Mouse (Mus musculus) heart, embryonic 15.5 days (tissue): ENCODE measurements around the gene Slc29a4. TPM values are rescaled to one million over a fixed set of nuclear protein-coding genes. Genes with fewer than 3 reads are reported as not detected.

Experiments used
- ATAC-seq: fragments of 200-750 bp; cut with Nextera tagmentation; replicated peaks from 2 replicates; pipeline ENCODE4 v1.8.0; 2017; ENCODE audit warnings: low read depth, moderate TSS enrichment; ENCODE audit not compliant: insufficient number of reproducible peaks, insufficient read depth, low FRiP score
- H3K27ac ChIP-seq: fragments of 300-500 bp; sonication (generic); 2 replicates; pipeline ENCODE4 v1.5.1; 2015; ENCODE audit warnings: mild to moderate bottlenecking, inconsistent platforms
- H3K27me3 ChIP-seq: fragments of 300-500 bp; sonication (generic); 2 replicates; pipeline ENCODE4 v1.6.1; 2015; ENCODE audit warnings: inconsistent platforms
- H3K36me3 ChIP-seq: fragments of 300-500 bp; sonication (generic); 2 replicates; pipeline ENCODE4 v1.6.1; 2015; ENCODE audit warnings: mild to moderate bottlenecking, inconsistent platforms
- H3K4me1 ChIP-seq: fragments of 300-500 bp; sonication (generic); replicated peaks from 2 replicates; pipeline ENCODE4 v1.6.1; 2015; ENCODE audit warnings: inconsistent platforms
- H3K4me2 ChIP-seq: fragments of 300-500 bp; sonication (generic); 2 replicates; pipeline ENCODE4 v1.6.1; 2015; ENCODE audit warnings: inconsistent platforms, mild to moderate bottlenecking, moderate library complexity
- H3K4me3 ChIP-seq: fragments of 300-500 bp; sonication (generic); 2 replicates; pipeline ENCODE4 v1.5.1; 2015; ENCODE audit warnings: mild to moderate bottlenecking, inconsistent platforms
- H3K9ac ChIP-seq: fragments of 300-500 bp; sonication (generic); 2 replicates; pipeline ENCODE4 v1.6.1; 2015; ENCODE audit warnings: mild to moderate bottlenecking, inconsistent platforms
- H3K9me3 ChIP-seq: fragments of 300-500 bp; sonication (generic); replicated peaks from 2 replicates; pipeline ENCODE4 v1.6.1; 2016; ENCODE audit warnings: inconsistent platforms
- WGBS: fragments of 180-500 bp; shearing (Covaris S2); methylation state at CpG from one replicate; pipeline ENCODE4 v1.1.7; 2015; ENCODE audit warnings: mixed read lengths; 5-methylcytosine and 5-hydroxymethylcytosine counted together
- polyA plus RNA-seq: library from polyadenylated mRNA; unstranded; fragments of >200 nt; fragmentation: Nextera tagmentation; extraction: Ambion mirVana; gene quantifications from 2 replicates; pipeline ENCODE4 v1.2.1, GENCODE M21; 2015

Slc29a4 gene
- polyA plus RNA-seq = 1.1 and 1.9 TPM in 2 replicates

DNA sequence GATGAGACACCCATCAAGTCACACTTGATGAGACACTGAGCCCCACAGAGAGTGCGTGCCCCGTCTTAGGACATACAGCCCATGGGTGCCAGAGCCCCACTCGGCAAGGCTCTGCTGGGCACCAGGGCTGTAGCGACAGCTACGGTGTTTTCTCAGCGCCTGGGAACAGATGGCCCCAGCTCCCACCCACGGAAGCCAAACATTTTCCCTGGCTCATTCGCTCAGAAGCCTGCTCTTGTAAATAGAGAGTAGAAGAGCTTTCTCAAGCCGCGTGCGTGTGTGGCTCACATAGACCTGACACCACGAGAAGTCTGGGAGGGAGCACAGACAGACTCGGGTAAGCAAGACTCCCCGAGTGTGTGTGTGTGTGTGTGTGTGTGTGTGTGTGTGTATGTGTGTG, at the start of gene Slc29a4:
Slc29a4 (plus strand) TSS at position 265 of the 400 bp plus-strand sequence.
- no peak for ATAC-seq
- H3K27me3 ChIP-seq = peaks cover 24% of the 10 kb centered on the region; the same call in 1 of the 2 replicates
- no peak within 1 kb of the TSS for H3K9ac ChIP-seq
- no peak within 1 kb of the TSS for H3K4me3 ChIP-seq
- H3K9me3 ChIP-seq = no peaks in the 10 kb centered on the region
- no peaks in the 10 kb centered on the region for H3K4me1 ChIP-seq
- WGBS = 52% methylated on average over 14 of the region's 14 CpGs
- H3K36me3 ChIP-seq = no peaks in the 10 kb centered on the region
- no peak within 1 kb of the TSS for H3K27ac ChIP-seq
- no peak within 1 kb of the TSS for H3K4me2 ChIP-seq

DNA sequence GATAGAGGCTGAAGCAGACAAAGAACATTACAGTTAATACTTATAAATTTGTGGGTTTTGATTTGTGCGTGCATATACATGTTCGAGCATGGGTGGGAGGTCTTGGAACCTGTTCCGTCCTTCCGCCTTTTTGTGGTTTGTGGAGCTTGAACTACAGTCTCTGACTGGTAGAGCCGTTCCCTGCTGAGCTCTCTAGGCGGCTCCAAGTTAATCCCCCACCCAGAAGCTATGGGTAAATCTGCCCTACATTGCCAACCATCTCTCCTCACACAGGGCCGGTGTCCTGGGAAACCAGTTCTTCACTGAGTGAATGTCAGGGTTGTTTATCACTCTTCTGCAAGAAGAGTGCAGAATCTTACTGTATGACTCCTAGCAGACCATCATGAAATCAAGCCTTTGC, 44.1 kb upstream of the Slc29a4 start:
- Histone ChIP-seq H3K9me3 (no peaks in the 10 kb centered on the region), H3K9ac (no peak overlapping the region), H3K4me1 (no peaks in the 10 kb centered on the region), H3K27me3 (no peaks in the 10 kb centered on the region), H3K27ac (no peak overlapping the region), H3K36me3 (peaks cover 13% of the 10 kb centered on the region), H3K4me2 (no peak overlapping the region), H3K4me3 (no peak overlapping the region)
- ATAC-seq = no peak
- WGBS = 80% methylated on average over 7 of the region's 7 CpGs

DNA sequence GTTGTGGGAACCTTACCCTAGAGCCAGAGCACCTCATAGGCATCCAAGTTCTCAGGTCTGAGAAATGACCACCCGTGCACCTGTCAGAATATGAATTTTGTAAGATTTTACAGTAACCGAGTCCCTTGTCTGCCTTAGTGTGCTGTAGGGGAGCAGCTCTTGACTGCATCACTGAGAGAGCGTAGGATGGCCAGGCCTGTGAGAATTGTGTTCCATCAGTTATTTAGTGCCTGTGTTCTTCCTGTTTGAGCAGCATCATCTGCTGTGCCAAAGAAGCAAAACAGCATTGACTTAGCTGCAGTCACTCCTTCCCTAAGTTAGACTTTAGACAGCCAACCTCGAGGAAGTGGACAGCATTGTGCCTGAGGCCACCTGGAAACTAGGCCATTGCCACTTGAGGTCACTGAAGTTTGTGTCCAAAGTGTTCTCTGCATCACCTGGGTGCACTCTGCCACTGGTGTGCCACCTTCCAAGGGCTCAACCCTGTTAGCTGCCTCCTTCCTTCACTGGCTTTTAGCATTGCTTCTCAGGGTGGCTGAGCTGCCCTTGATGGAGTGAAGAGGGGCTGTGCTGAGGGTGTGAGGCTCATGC, 42.8 kb upstream of the Slc29a4 start:
- Histone ChIP-seq H3K27ac (no peak overlapping the region), H3K4me2 (no peak overlapping the region), H3K36me3 (peaks cover 9% of the 10 kb centered on the region), H3K4me1 (no peaks in the 10 kb centered on the region), H3K9me3 (no peaks in the 10 kb centered on the region), H3K4me3 (no peak overlapping the region), H3K9ac (no peak overlapping the region), H3K27me3 (no peaks in the 10 kb centered on the region)
- no peak for ATAC-seq
- WGBS = 85% methylated on average over 4 of the region's 4 CpGs

DNA sequence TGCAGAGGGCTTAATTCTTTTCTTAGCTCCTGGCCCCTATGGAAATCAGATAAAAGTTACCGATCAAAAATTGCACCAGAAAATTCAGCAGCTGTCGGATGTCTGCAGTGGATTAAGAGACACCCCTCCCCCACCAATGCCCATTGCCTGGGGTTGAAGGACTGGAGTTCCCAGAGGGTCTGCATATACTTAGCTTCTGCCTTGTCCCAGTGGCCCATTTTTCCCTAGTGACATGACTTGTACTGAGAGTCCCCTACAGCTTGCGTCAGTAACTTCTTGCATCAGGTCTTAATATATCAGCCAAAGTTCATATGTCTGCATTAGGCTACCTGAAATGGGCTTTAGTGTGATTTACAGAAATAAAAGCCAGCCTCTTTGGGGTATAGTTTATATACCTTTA, 41.9 kb upstream of the Slc29a4 start:
- Histone ChIP-seq H3K4me1 (no peaks in the 10 kb centered on the region), H3K36me3 (peaks cover 6% of the 10 kb centered on the region; the same call in 1 of the 2 replicates), H3K4me2 (no peak overlapping the region), H3K27me3 (no peaks in the 10 kb centered on the region), H3K4me3 (no peak overlapping the region), H3K9ac (no peak overlapping the region), H3K9me3 (no peaks in the 10 kb centered on the region), H3K27ac (no peak overlapping the region)
- 53% methylated on average over 3 of the region's 3 CpGs for WGBS
- ATAC-seq = no peak

DNA sequence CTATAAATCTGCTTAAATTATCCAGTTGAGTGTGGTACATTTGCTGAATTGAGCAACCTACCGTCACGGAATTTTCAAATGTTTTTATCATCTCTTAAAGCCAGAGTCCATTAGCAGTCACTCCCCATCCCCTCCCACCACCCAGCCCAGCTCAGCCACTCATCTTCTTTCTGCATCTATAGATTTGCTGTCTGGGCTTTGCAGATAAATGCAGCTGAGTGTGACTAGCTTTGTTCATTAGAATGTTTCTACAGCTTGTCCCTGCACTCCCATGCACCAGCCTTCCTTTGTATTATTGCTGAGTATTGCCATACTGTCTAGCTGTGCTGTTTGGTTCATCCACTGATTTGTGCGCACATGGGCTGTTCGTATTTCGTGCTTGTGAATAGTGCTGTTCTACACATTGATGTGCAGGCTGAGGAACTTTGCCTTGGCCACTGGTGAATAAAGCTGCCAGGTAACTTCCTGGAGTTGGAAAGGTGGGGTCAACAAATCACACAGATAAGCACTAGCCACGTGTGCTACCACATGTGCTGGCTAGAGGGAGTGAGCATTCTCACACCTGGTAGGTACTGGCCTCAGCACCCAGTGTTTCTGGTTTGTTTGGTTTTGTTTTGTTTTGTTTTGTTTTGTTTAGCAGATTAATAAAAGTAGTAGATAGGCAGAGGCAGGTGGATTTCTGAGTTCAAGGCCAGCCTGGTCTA, 41.4 kb upstream of the Slc29a4 start:
- 79% methylated on average over 6 of the region's 6 CpGs for WGBS
- no peaks in the 10 kb centered on the region for H3K27me3 ChIP-seq
- H3K9ac ChIP-seq = no peak overlapping the region
- H3K9me3 ChIP-seq = no peaks in the 10 kb centered on the region
- H3K4me1 ChIP-seq = no peaks in the 10 kb centered on the region
- peaks cover 8% of the 10 kb centered on the region for H3K36me3 ChIP-seq
- no peak overlapping the region for H3K4me3 ChIP-seq
- H3K4me2 ChIP-seq = no peak overlapping the region
- no peak overlapping the region for H3K27ac ChIP-seq
- no peak for ATAC-seq

DNA sequence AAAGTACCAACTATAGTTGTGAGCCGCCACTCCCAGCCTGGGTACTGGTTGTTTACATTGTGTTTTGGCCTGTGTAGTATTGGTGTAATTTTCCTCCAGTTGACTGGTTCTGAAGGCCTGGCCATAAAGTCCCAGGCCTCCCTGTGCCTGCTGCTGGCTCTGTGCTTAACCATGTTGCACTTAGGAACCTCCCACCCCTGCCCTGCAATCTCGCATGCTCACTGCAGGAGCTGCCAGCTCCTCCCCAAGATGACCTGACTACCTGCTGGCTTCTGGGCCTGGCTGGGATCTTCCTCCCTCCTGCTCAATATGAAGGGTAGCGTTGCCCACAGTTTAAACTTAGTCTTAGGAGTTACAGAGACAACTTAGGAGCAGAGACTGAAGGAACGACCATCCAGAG, 40.0 kb upstream of the Slc29a4 start:
- ATAC-seq = no peak
- H3K4me2 ChIP-seq = no peak overlapping the region
- H3K27me3 ChIP-seq = no peaks in the 10 kb centered on the region
- no peak overlapping the region for H3K4me3 ChIP-seq
- H3K4me1 ChIP-seq = no peaks in the 10 kb centered on the region
- H3K27ac ChIP-seq = no peak overlapping the region
- no peaks in the 10 kb centered on the region for H3K9me3 ChIP-seq
- peaks cover 18% of the 10 kb centered on the region for H3K36me3 ChIP-seq
- H3K9ac ChIP-seq = no peak overlapping the region
- WGBS = 66% methylated on average over 4 of the region's 4 CpGs

DNA sequence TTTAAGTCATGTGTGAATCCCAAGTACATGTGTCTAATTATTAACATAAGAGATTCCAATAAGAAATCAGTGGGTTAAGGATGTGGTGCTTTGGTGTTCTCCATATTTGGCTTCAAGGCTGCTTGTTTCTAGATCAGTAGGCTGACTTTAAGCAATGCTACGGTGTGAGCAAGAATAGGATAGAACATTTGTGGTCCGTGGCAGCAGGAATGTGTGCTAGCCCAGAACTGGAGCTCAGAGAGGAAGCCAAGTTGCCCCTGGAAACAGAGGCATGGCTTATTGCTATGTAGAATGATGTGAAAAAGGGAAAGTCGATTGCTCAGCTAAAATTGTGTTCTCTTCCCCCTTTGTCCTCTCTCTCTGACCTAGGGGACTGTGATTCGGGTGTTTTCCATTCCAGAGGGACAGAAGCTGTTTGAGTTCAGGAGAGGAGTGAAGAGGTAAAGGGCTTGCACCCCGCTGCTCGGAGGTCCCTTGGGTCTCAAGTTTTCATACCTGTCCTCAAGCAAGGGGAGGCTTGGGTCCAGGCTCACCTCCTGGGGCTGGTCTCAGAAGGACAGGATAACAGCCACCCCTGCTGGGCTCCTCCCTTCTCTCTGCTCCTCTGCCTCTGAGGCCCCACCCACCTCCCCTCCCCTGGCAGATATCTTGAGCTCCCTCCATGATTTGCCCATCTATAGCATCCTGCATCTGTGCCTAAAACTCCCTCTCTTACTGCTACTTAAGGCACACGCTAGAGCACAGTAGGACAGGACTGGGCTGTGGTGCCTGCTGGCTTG, 31.5 kb upstream of the Slc29a4 start:
- no peaks in the 10 kb centered on the region for H3K4me1 ChIP-seq
- H3K9ac ChIP-seq = no peak overlapping the region
- H3K27me3 ChIP-seq = no peaks in the 10 kb centered on the region
- 87% methylated on average over 7 of the region's 7 CpGs for WGBS
- peaks cover 91% of the 10 kb centered on the region for H3K36me3 ChIP-seq
- H3K4me3 ChIP-seq = no peak overlapping the region
- no peak overlapping the region for H3K4me2 ChIP-seq
- H3K27ac ChIP-seq = no peak overlapping the region
- ATAC-seq = no peak
- no peaks in the 10 kb centered on the region for H3K9me3 ChIP-seq

DNA sequence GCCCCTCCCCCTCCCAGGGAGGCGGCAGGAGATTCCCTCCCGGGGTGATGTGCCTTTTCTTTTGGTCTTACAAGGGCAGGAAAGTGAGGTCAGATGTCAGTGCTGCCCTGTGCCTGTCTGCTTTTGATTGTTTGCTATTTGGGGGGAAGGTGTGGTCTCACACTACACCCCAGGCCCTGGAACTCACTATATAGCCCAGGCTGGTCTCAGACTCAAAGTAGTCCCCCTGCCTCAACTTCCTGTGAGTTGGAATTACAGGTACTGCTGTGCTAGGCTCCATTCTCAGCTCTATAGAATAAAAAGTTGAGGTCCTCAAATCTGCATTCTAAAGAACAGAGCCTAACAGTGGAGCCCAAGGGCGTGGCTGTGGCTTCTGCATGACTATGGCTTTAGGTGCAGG, 24.4 kb upstream of the Slc29a4 start:
- no peaks in the 10 kb centered on the region for H3K27me3 ChIP-seq
- no peak overlapping the region for H3K27ac ChIP-seq
- no peak for ATAC-seq
- no peak overlapping the region for H3K4me2 ChIP-seq
- H3K4me3 ChIP-seq = no peak overlapping the region
- WGBS = 40% methylated on average over 3 of the region's 3 CpGs
- peaks cover 53% of the 10 kb centered on the region for H3K36me3 ChIP-seq
- H3K9me3 ChIP-seq = no peaks in the 10 kb centered on the region
- no peak overlapping the region for H3K9ac ChIP-seq
- H3K4me1 ChIP-seq = no peaks in the 10 kb centered on the region

DNA sequence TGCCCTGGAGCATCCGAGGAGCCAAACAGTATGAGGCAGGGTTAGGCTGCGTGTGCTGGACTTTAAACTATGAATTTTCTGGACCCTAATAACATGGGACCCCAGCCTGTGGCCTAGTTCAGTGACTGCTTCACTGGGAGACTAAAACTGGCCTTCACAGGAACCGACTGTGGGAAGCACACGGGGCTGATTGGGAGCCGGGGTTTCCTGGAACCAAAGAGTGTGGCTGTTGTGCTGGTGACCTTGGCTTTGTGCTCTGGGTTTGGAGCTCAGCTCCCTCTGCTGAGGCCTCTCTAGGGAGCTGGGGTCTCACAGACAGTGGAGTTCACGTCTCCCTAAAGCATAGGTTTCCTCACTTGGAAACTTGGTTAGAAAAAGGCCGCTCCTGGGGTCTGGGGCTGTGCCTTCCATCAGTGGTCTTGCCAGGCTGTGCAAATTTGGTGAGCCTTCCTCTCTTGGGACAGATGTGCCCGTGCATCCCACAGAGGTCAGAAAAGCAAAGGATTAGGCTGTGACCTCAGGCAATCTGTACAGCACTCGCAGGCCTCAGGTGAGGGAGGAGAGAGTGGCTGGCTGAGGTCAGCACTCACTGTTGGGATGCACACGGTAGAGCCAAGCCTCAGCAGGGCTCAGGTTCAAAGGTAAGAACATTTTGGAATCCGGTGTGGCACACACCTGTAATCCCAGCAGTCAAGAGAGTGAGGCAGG, 23.6 kb upstream of the Slc29a4 start:
- H3K36me3 ChIP-seq = peaks cover 47% of the 10 kb centered on the region
- no peaks in the 10 kb centered on the region for H3K9me3 ChIP-seq
- 84% methylated on average over 11 of the region's 11 CpGs for WGBS
- no peak overlapping the region for H3K27ac ChIP-seq
- H3K4me1 ChIP-seq = no peaks in the 10 kb centered on the region
- ATAC-seq = no peak
- no peak overlapping the region for H3K9ac ChIP-seq
- H3K27me3 ChIP-seq = no peaks in the 10 kb centered on the region
- no peak overlapping the region for H3K4me2 ChIP-seq
- H3K4me3 ChIP-seq = no peak overlapping the region

DNA sequence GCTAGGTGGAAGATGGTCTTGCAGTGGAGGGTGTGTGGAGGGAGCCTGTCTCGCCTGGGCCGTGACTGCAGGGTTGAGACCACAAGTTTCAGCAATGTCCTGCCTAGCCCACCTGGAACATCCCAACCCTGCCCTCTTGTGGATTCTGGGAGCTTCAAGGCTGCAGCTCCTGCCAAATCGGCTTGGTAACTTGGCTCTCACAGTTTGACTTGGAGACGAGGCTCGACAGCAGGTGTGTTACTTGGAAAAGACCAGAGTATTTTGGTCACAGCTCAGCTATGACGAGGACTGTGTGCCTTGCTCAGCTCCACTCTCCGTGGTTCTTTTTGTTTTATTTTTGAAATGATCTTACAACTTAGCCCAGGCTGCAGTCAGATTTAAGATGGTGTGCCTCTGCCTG, 22.6 kb upstream of the Slc29a4 start:
- peaks cover 36% of the 10 kb centered on the region for H3K36me3 ChIP-seq
- no peak for ATAC-seq
- H3K9ac ChIP-seq = no peak overlapping the region
- no peak overlapping the region for H3K27ac ChIP-seq
- 69% methylated on average over 7 of the region's 7 CpGs for WGBS
- H3K9me3 ChIP-seq = no peaks in the 10 kb centered on the region
- H3K4me2 ChIP-seq = no peak overlapping the region
- H3K27me3 ChIP-seq = no peaks in the 10 kb centered on the region
- H3K4me1 ChIP-seq = no peaks in the 10 kb centered on the region
- H3K4me3 ChIP-seq = no peak overlapping the region

DNA sequence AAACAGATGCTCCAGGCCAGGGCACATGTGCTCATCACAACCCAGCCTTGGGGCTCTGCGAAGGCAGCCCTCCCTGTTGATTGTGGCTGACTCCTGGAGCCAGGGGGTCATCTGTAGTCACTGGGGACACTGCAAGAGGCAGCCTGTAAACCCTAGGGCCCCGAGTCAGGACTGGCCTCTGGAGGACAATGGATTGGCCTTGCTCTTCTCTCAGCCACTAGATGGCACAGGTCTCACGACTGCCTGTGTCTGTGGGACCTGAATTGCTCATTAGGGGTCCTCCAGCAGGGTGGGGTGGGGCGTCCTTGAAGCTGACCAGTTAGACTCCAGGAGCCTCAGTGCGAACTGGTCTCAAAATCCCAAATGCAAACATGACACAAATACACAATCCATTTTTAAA, 19.2 kb upstream of the Slc29a4 start:
- Histone ChIP-seq H3K4me3 (no peak overlapping the region), H3K4me2 (no peak overlapping the region), H3K36me3 (peaks cover 8% of the 10 kb centered on the region; the same call in 1 of the 2 replicates), H3K4me1 (no peaks in the 10 kb centered on the region), H3K9me3 (no peaks in the 10 kb centered on the region), H3K9ac (no peak overlapping the region), H3K27me3 (no peaks in the 10 kb centered on the region), H3K27ac (no peak overlapping the region)
- no peak for ATAC-seq
- WGBS = 34% methylated on average over 5 of the region's 5 CpGs
